Mouse (Mus musculus) bone marrow macrophage, adult 2 months (primary cell): Measurements from ENCODE around the gene Olfr113. TPM values are rescaled to one million over a fixed set of nuclear protein-coding genes. Genes with fewer than 3 reads are reported as not detected.

Source experiments
- polyA plus RNA-seq: library from polyadenylated mRNA; stranded (reverse); fragments of >200 nt; gene quantifications from 2 replicates; pipeline ENCODE4 v1.2.4, GENCODE M21; 2012; ENCODE audit not compliant: missing spikeins, insufficient read depth, insufficient read length

Olfr113 gene
- polyA plus RNA-seq, 1 experiment = not detected

Other genes with a start within 250 kb of the Olfr113 start
- gene Olfr103, start 238.0 kb downstream of the Olfr113 start, polyA plus RNA-seq = not detected in 2 replicates
- not detected in 2 replicates for gene Olfr104-ps, start 218.1 kb downstream of the Olfr113 start, polyA plus RNA-seq
- not detected in 2 replicates for gene Olfr105-ps, start 198.6 kb downstream of the Olfr113 start, polyA plus RNA-seq
- not detected in 2 replicates for gene Olfr106-ps, start 187.3 kb downstream of the Olfr113 start, polyA plus RNA-seq
- not detected in 2 replicates for gene Olfr107, start 178.4 kb downstream of the Olfr113 start, polyA plus RNA-seq
- not detected in 2 replicates for gene Olfr108, start 132.2 kb downstream of the Olfr113 start, polyA plus RNA-seq
- 0.35 TPM in 1 of 2 replicates, not detected in the other for gene Olfr109, start 118.7 kb downstream of the Olfr113 start, polyA plus RNA-seq
- 1.1 TPM in 1 of 2 replicates, not detected in the other for gene H2-M2, start 94.1 kb downstream of the Olfr113 start, polyA plus RNA-seq
- gene Olfr110, start 85.2 kb downstream of the Olfr113 start, polyA plus RNA-seq = 0.75 and 1.3 TPM in 2 replicates
- 4.6 and 5.8 TPM in 2 replicates for gene Olfr111, start 69.6 kb downstream of the Olfr113 start, polyA plus RNA-seq
- gene Olfr112, start 8.2 kb downstream of the Olfr113 start, polyA plus RNA-seq = not detected in 2 replicates
- gene Olfr114, start 15.1 kb upstream of the Olfr113 start, polyA plus RNA-seq = not detected in 2 replicates
- not detected in 2 replicates for gene Olfr115, start 49.4 kb upstream of the Olfr113 start, polyA plus RNA-seq
- not detected in 2 replicates for gene Olfr116, start 49.5 kb upstream of the Olfr113 start, polyA plus RNA-seq
- gene Olfr117, start 86.1 kb upstream of the Olfr113 start, polyA plus RNA-seq = 0.25 TPM in 1 of 2 replicates, not detected in the other
- gene Olfr118, start 89.3 kb upstream of the Olfr113 start, polyA plus RNA-seq = not detected in 2 replicates
- gene Olfr119, start 118.9 kb upstream of the Olfr113 start, polyA plus RNA-seq = not detected in 2 replicates
- not detected in 2 replicates for gene Olfr120, start 144.1 kb upstream of the Olfr113 start, polyA plus RNA-seq
- not detected in 2 replicates for gene Olfr121, start 171.2 kb upstream of the Olfr113 start, polyA plus RNA-seq
- gene Olfr122, start 190.9 kb upstream of the Olfr113 start, polyA plus RNA-seq = not detected in 2 replicates
- gene Olfr123, start 215.9 kb upstream of the Olfr113 start, polyA plus RNA-seq = not detected in 2 replicates
- not detected in 2 replicates for gene Olfr124, start 222.2 kb upstream of the Olfr113 start, polyA plus RNA-seq